Mouse (Mus musculus) mature B cell (primary cell): Measurements from ENCODE around the gene Hgfac.

Experiments used
- in situ Hi-C: fragments of 300-500 bp; cut with MboI; formaldehyde crosslinking; loops from 2 replicates; pipeline ENCODE4 v1.14.3; 2019

Gene Hgfac

DNA sequence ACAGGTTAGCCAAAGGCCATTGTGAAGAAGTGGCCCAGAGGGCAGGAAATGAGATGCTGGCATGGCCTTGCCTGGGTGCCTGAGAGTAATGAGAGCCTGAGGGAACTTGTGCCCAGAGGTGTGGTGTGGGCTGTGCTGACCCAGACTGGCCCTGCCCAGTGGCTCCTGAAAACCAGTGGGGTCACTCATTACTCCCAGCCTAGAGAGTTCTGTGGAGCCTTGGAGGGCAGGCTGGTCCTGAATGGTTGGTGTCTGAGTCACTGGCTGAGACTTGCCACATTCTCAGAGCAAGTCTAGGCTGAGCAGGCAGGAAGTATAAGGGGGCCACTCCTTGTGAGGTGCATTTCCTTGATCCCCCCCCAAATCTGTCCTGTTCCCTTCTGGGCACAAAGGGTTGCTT lies 3.9 kb upstream of the Hgfac start:
- in situ Hi-C loops = no loop called here

- in situ Hi-C loops = no loop called here
Observed at GRCm38 (mm10) chr5:35042431-35043109, 1.3 kb downstream of the Hgfac start.

DNA sequence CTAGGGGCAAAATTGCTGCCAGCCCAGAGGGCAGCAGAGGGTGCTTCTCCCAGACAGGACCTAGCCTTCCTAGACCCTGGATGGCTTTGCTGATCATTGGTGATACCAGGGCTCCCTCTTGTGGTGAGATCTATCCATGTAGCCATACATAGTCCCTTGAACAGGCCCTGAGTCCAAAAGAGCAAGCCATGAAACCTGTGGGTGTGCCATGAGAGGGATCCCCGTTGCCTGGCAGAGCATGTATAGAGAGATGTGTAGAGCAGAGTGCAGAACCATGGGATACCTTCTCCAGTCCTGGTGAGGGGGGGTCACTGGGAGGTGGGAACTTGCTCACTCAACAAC lies 1.8 kb downstream of the Hgfac start:
- in situ Hi-C loops = no loop called here

GRCm38 (mm10) chr5:35050541-35050940 lies 9.2 kb downstream of the Hgfac start:
- in situ Hi-C loops = no loop called here

DNA sequence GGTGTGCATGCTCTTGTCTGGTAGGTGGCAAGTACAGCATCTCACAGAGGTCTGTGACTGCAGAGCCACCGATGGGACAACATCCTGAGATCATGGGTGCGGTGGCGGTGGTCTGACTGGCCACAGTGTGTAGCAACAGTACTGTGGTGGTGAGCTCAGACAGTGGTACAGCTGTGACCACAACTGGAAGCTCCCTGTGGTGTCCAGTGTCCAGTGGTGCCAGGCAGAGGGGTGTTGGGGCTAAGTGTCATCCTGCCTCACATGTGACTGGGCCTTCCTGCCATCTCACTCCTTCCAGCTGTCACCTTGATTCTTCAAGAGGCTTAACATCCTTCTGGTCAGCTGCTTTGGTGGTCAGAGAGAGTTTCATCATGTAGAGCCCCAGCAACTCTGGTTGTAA lies 13.3 kb downstream of the Hgfac start:
- in situ Hi-C loops = no loop called here

- in situ Hi-C loops = no loop called here
Observed at GRCm38 (mm10) chr5:35055076-35055475, 13.8 kb downstream of the Hgfac start.

DNA sequence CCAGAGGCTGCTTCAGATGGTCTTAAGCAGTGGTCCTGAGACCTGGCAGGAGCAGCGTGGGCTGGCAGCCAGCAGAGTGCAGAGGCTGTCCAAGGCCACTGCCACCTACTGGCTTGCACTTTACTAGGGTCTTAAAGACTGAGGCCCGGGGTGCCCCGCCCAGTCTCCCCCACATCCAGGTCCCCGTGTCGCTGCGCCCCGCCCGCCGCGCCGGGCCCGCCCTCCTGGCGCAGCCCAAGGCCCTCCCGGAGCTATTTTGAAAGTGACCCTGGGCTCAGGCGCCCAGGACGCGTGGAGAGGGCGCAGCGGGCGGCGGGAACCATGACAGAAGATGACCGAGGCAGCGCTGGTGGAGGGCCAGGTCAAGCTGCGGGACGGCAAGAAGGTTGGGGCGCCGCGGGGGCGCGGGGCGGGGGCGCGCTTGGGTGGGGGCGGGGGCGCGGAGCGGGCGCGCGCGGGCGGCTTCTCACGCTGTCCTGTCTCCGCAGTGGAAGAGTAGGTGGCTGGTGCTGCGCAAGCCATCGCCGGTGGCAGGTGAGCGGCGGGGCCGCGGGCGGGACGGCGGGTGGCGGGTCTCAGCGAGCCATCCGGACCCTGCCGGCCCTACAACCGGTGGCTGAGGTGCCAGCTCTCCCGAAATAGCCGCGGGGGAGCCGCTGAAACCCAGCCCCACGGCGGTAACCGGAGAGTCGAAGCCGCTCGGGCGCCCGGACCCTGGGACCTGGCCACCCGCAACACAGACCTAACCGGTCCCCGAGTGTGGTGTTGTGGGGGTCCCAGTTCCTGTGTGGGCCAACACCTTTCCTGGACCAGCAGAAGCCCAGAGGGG lies 15.5 kb downstream of the Hgfac start, which contains the start of gene Dok7:
Dok7 (plus strand) TSS at position 163 of the 829 bp plus-strand sequence.
- in situ Hi-C loops = no loop called here

DNA sequence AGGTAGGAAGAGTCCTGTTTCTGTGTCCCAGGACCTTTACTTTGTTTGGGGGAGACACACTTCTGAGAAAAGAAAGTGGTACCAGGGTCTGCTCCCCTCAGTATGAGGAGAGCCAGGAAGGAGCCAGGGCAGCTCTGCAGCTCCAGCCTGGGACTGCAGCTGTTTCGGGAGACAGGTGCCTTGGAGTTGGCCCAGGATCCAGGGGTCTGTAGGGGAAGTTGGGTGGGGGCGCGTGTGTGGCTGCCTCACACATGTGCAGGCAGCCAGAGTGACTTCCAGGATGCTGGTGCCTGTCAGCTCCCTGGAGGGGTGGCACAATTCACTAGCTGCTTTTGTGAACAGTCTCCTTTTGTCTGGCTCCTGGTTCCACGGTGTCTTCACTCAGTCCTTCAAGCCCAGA lies 16.3 kb downstream of the Hgfac start:
- in situ Hi-C loops = no loop called here

GRCm38 (mm10) chr5:35058216-35058615 lies 16.9 kb downstream of the Hgfac start:
- in situ Hi-C loops = no loop called here

DNA sequence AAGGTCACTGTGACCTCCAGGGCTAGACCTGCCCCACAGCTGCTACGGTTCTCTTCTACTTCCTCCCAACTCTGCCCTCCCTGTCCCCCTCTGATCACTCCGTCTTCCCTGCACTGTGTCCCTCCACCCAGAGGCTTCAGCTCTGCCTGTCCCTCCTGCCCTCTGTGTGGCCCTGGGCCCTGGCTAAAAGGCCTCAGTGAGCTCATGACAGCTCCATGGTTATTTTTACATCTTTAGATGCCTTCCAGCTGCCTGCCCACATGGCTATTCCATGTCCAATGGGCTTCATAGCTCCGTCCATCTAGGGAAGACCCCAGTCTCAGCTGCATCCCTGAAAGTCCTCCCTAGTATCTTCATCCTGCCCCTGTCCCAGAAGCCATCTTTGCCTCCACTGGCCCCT lies 18.8 kb downstream of the Hgfac start:
- in situ Hi-C loops = no loop called here

DNA sequence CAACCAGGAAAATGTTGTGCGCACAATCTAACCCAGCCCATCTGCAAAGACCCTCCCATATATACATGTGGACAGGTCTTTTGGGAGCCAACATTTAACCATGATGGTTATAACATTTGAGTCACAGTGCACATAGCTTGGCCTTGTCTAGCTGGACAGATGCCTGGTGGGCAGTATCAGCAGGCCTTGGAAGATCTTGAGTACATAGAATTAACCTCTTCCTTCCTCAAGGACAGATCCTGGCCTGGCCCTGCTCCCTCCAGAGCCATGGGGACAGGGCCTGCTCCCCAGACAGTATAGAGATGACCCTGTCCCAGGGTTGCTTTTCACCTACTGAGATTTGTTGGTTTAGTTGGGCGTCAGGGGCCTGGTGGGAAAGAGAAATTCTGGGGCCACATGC lies 28.5 kb downstream of the Hgfac start:
- in situ Hi-C loops = no loop called here

DNA sequence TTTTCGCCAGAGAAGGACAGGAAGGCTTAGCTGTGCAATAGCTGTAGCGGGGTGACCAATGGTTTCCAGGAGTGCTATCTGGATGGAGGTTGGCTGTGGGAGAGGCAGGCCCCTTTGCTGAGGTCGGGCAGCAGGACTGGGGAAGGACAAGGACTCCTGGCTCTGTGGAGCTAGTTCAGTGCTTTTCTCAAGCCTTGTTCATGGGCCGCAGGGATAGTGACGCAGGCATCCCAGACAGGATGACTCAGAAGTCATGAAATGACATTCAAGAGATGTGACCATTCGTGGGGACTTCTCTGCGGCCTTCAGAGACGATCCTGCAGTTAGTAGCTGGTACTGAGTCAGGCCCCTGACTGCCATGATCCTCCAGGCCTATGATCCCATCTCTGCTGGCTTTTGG lies 29.0 kb downstream of the Hgfac start:
- in situ Hi-C loops = no loop called here

DNA sequence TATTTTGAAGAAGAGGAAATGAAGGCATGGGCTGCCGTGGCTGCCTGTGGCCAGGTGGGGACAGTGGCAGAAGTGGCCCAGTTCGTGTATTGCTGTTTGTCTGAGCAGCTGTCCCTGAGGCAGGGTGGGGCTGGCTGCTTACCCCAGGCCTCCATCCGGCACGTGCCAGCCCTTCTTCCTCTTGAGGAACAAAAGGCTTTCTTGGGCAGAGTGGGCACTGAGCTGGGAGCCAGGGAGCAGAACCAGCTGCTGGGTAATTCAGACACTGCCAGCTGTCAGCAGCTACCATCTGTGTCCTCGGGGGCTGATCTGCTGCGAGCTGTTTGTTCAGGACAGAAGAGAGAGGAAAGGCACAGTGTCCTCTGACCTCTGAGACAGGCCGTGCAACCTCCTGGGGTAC lies 29.6 kb downstream of the Hgfac start:
- in situ Hi-C loops = no loop called here

DNA sequence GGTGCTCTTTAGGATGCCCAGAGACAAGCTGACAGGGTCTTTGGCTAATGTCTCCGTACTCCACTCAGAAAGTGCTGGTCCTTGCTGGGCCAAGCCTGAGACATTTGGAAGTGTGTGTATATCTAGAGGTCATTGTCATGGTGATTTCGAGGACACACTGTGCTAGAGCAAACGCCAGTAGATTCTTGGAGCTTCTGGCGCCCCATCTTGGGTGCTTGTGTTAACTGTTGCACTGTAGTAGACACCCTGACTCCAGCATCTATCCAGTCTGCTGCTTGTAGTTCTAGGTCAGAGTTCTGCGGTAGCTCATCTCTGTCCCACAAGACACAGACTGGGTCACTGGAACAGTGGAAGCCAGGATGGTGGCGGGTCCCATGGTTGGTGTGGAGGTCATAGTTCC lies 30.5 kb downstream of the Hgfac start:
- in situ Hi-C loops = no loop called here

GRCm38 (mm10) chr5:35073235-35073634 lies 31.9 kb downstream of the Hgfac start:
- in situ Hi-C loops = no loop called here

DNA sequence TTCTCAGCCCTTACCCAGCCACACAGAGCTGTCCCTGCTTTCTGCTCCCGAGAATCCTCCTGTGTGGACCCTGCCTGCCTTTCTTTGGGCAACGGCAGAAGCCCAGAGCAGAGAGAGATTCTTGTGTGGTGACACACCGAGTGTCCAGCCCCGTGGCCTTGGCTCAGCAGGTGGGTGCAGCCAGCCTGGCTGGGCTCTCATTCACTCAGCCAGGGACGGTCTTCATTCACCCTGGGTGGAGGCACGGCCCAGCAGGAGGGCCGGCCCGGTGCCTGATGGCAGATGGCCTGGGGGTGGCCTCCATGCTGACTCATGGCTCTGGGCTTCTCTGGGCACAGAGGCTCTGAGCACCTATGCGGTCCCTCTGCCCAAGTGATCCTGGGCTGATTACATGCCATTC lies 32.7 kb downstream of the Hgfac start:
- in situ Hi-C loops = no loop called here

GRCm38 (mm10) chr5:35076369-35076768 lies 35.1 kb downstream of the Hgfac start:
- in situ Hi-C loops = no loop called here

DNA sequence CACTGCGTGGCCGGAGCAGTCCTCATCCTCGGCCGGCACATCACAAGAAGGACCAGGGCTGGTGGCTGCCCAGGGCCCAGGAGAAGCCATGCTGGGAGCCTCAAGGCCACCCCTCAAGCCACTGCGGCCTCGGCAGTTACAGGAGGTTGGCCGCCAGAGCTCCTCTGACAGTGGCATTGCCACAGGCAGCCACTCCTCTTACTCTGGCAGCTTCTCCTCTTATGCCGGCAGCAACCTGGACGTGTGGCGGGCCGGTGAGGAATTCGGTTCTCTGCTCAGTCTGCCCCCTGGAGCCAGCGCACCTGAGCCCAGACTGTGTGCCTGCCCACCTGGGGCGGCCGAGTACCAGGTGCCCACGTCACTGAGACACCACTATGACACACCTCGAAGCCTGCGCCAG lies 37.8 kb downstream of the Hgfac start:
- in situ Hi-C loops = no loop called here

GRCm38 (mm10) chr5:35084913-35085312 lies 43.6 kb downstream of the Hgfac start:
- in situ Hi-C loops = no loop called here

GRCm38 (mm10) chr5:35088785-35089613 lies 47.7 kb downstream of the Hgfac start:
- in situ Hi-C loops = no loop called here

DNA sequence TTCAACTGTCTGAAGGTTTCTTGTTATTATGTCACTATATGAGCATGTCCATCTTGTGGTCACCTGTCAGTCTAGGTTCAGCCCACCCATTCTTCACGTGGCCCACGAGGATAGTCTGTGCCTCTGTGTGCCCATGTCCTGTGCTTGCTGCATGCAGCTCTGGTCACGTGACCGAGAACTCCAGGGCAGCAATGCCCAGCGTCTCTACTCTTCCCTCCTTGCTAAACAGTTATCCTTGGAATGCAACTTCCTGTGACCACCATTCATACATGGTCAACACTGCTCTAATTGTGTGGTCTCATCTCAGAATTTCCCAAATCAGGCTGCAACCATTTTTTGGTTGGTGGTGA lies 48.3 kb downstream of the Hgfac start:
- in situ Hi-C loops = no loop called here

DNA sequence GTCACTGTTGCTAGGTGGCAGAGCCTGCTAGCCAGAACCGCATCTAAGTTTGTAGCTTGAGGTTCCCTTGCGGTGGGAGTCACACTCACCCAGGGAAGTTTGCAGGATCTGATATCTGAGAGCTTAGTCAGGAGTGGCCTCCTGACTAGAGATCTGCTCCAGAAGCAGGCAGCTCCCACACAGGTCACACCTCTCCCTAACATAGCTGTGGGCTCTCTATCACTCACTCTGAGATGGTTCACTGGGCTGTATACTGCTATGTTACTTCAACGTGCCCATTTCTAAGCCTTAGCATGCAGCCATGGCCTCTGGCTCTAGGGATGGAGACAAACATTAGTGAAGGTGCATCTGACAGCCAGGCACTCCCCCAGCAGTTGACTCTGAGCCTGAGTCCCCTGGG lies 50.3 kb downstream of the Hgfac start:
- in situ Hi-C loops = no loop called here
